Mouse (Mus musculus): ENCODE results near the gene Map3k9. TPM values are rescaled to one million over a fixed set of nuclear protein-coding genes. Genes with fewer than 3 reads are reported as not detected.

Gene Map3k9
- 0.20 and 0.37 TPM in 2 replicates for polyA plus RNA-seq (2015; fragmentation: Nextera tagmentation; extraction: Ambion mirVana)

DNA sequence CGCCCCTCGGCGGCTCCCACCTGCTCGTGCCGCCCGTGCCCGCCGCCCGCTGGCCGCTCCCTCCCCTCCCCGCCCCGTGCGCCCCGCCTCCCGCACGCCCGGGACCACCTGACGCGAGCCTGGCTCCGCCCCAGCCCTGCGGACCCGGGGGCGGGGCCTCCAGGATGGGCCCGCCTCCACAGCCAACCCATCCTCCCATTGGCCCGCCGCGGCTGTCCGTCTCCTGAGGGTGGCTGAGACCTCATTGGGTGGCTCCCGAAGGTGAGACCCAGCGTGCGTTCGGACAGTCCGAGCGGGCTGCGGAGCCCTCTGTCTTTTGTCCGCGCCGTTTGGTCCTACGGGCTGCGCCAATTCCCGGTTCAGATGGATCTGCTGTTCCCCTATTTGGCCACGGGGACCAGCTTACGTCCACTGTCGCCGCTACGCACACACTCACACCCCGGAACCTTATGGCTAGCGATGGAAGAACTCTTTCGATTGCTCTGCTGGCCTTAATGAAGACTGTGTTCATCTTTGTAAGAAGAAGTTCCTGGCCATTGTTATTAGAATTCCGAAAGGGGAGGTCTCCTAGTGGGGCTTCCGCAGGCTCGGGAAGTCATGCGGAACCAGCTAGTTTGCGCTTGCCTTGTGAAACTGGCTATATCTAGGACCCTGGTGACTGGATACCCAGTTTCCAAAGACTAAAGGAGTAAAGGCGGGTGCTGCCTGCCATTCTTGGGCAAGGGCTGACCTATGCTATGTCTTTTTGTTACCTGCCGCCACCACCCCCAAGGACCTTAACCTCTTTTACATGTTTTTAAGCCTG is at the start of gene Map3k9:
Gene Map3k9, minus strand, starts transcription at position 71 of the 805 bp plus-strand sequence.
- Histone ChIP-seq H3K27ac (ENCODE audit: low read length) (no peak within 1 kb of the TSS), H3K4me3 (ENCODE audit: low read length) (peak within 1 kb of the TSS; percentile 67), H3K9me3 (replicated peaks; ENCODE audit: control insufficient read depth, low read length) (no peaks in the 10 kb centered on the region), H3K36me3 (ENCODE audit: control insufficient read depth, insufficient read depth) (no peaks in the 10 kb centered on the region), H3K4me2 (ENCODE audit: low read depth, low read length) (peak within 1 kb of the TSS; percentile 99), H3K27me3 (ENCODE audit: control insufficient read depth, insufficient read depth, low read length) (peaks cover 52% of the 10 kb centered on the region), H3K4me1 (ENCODE audit: control insufficient read depth, insufficient read depth, low read length) (peaks cover 9% of the 10 kb centered on the region), H3K9ac (ENCODE audit: low read length) (peak within 1 kb of the TSS; percentile 66)
- ATAC-seq (replicated peaks; ENCODE audit: extremely low read depth, insufficient read depth, low FRiP score), result peak; percentile 99
- WGBS, result 1% methylated on average over 46 of the region's 56 CpGs

DNA sequence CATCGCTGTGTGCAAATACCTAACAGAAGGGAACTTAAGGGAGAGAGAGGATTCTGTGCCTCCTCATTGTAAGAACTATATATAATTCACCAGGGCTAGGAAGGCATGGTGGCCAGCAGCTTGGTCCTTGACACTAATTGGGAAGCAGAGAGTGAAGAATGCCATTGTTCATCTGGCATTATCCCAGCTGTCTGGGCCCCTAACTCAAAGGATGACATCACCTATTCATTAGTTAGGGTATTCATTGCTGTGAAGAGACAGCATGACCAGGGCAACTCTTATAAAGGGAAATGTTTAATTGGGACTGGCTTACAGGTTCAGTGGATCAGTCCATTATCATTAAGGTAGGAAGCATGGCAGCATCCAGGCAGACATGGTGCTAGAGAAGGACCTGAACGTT is 47.4 kb upstream of the Map3k9 start:
- H3K27me3 ChIP-seq (ENCODE audit: control insufficient read depth, insufficient read depth, low read length), result no peaks in the 10 kb centered on the region
- no peak overlapping the region for H3K9ac ChIP-seq (ENCODE audit: low read length)
- H3K4me2 ChIP-seq (ENCODE audit: low read depth, low read length), result no peak overlapping the region
- no peak overlapping the region for H3K4me3 ChIP-seq (ENCODE audit: low read length)
- H3K9me3 ChIP-seq (replicated peaks; ENCODE audit: control insufficient read depth, low read length), result no peaks in the 10 kb centered on the region
- no peaks in the 10 kb centered on the region for H3K4me1 ChIP-seq (ENCODE audit: control insufficient read depth, insufficient read depth, low read length)
- 88% methylated on average over 2 of the region's 2 CpGs for WGBS
- no peak for ATAC-seq (replicated peaks; ENCODE audit: extremely low read depth, insufficient read depth, low FRiP score)
- H3K27ac ChIP-seq (ENCODE audit: low read length), result no peak overlapping the region
- no peaks in the 10 kb centered on the region for H3K36me3 ChIP-seq (ENCODE audit: control insufficient read depth, insufficient read depth)

- H3K27me3 ChIP-seq (ENCODE audit: control insufficient read depth, insufficient read depth, low read length), result no peaks in the 10 kb centered on the region
- no peak for ATAC-seq (replicated peaks; ENCODE audit: extremely low read depth, insufficient read depth, low FRiP score)
- no peaks in the 10 kb centered on the region for H3K9me3 ChIP-seq (replicated peaks; ENCODE audit: control insufficient read depth, low read length)
- WGBS, result 78% methylated on average over 4 of the region's 4 CpGs
- no peak overlapping the region for H3K9ac ChIP-seq (ENCODE audit: low read length)
- 0 out of 2 replicates have a peak, but pooled peaks cover 5% of the 10 kb centered on the region for H3K4me1 ChIP-seq (ENCODE audit: control insufficient read depth, insufficient read depth, low read length)
- no peak overlapping the region for H3K4me2 ChIP-seq (ENCODE audit: low read depth, low read length)
- H3K27ac ChIP-seq (ENCODE audit: low read length), result no peak overlapping the region
- H3K36me3 ChIP-seq (ENCODE audit: control insufficient read depth, insufficient read depth), result no peaks in the 10 kb centered on the region
- no peak overlapping the region for H3K4me3 ChIP-seq (ENCODE audit: low read length)
Measured at GRCm38 (mm10) chr12:81822778-81823480, 42.0 kb upstream of the Map3k9 start.

DNA sequence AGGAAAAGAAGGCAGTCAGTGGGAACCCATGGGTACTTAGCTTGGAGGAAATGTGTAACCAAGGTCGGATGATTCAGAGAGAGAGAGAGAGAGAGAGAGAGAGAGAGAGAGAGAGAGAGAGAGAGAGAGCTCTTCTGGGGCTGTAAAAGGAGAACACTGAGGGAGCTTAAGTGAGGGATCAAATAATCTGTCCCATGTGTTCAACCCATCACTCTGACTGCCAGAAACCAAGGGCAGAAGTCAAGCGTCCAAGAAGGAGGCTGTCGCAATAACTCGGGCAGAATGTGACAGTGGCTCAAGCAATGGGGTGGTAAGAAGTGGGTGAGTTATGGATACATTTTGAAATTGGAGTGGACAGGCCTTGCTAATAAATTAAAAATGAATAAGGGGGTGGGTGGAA is 41.2 kb upstream of the Map3k9 start:
- Histone ChIP-seq H3K27ac (ENCODE audit: low read length) (no peak overlapping the region), H3K9ac (ENCODE audit: low read length) (no peak overlapping the region), H3K36me3 (ENCODE audit: control insufficient read depth, insufficient read depth) (no peaks in the 10 kb centered on the region), H3K27me3 (ENCODE audit: control insufficient read depth, insufficient read depth, low read length) (no peaks in the 10 kb centered on the region), H3K4me1 (ENCODE audit: control insufficient read depth, insufficient read depth, low read length) (peaks cover 5% of the 10 kb centered on the region; the same call in 1 of the 2 replicates), H3K9me3 (replicated peaks; ENCODE audit: control insufficient read depth, low read length) (no peaks in the 10 kb centered on the region), H3K4me3 (ENCODE audit: low read length) (no peak overlapping the region), H3K4me2 (ENCODE audit: low read depth, low read length) (no peak overlapping the region)
- 78% methylated on average over 4 of the region's 4 CpGs for WGBS
- no peak for ATAC-seq (replicated peaks; ENCODE audit: extremely low read depth, insufficient read depth, low FRiP score)

DNA sequence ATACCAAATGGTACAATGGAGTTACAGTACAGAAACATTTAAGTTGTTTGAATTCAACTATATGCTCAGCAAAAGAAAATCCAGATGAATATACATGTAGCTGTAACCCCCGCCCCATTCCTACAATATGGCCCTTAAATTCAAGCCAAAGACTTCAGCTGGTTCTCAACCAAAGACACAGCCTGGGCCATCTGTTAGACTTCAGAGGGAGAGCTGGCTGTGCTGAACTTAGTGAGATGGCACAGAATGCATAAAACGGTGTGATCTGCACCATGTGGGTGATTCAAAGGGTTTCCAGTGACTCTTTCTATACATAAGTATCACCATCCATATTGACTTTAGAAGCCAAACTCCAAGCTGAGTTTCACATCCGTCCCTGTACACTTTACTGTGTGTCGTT is 39.7 kb upstream of the Map3k9 start:
- no peaks in the 10 kb centered on the region for H3K9me3 ChIP-seq (replicated peaks; ENCODE audit: control insufficient read depth, low read length)
- no peak overlapping the region for H3K4me3 ChIP-seq (ENCODE audit: low read length)
- no peaks in the 10 kb centered on the region for H3K36me3 ChIP-seq (ENCODE audit: control insufficient read depth, insufficient read depth)
- no peak overlapping the region for H3K4me2 ChIP-seq (ENCODE audit: low read depth, low read length)
- H3K4me1 ChIP-seq (ENCODE audit: control insufficient read depth, insufficient read depth, low read length), result peaks cover 11% of the 10 kb centered on the region
- no peaks in the 10 kb centered on the region for H3K27me3 ChIP-seq (ENCODE audit: control insufficient read depth, insufficient read depth, low read length)
- WGBS, result 77% methylated on average over 4 of the region's 4 CpGs
- H3K9ac ChIP-seq (ENCODE audit: low read length), result no peak overlapping the region
- H3K27ac ChIP-seq (ENCODE audit: low read length), result no peak overlapping the region
- ATAC-seq (replicated peaks; ENCODE audit: extremely low read depth, insufficient read depth, low FRiP score), result no peak

GRCm38 (mm10) chr12:81817126-81817505 is 36.1 kb upstream of the Map3k9 start:
- Histone ChIP-seq H3K4me3 (ENCODE audit: low read length) (no peak overlapping the region), H3K9ac (ENCODE audit: low read length) (no peak overlapping the region), H3K27ac (ENCODE audit: low read length) (peak overlapping the region; percentile 58), H3K9me3 (replicated peaks; ENCODE audit: control insufficient read depth, low read length) (no peaks in the 10 kb centered on the region), H3K4me2 (ENCODE audit: low read depth, low read length) (peak overlapping the region; percentile 41), H3K36me3 (ENCODE audit: control insufficient read depth, insufficient read depth) (no peaks in the 10 kb centered on the region), H3K27me3 (ENCODE audit: control insufficient read depth, insufficient read depth, low read length) (no peaks in the 10 kb centered on the region), H3K4me1 (ENCODE audit: control insufficient read depth, insufficient read depth, low read length) (peaks cover 11% of the 10 kb centered on the region)
- ATAC-seq (replicated peaks; ENCODE audit: extremely low read depth, insufficient read depth, low FRiP score), result no peak; the same call in 1 of the 2 replicates
- WGBS, result 50% methylated on average over 6 of the region's 6 CpGs

- H3K4me2 ChIP-seq (ENCODE audit: low read depth, low read length), result peak overlapping the region; percentile 41
- H3K36me3 ChIP-seq (ENCODE audit: control insufficient read depth, insufficient read depth), result no peaks in the 10 kb centered on the region
- H3K27me3 ChIP-seq (ENCODE audit: control insufficient read depth, insufficient read depth, low read length), result no peaks in the 10 kb centered on the region
- H3K9ac ChIP-seq (ENCODE audit: low read length), result no peak overlapping the region
- ATAC-seq (replicated peaks; ENCODE audit: extremely low read depth, insufficient read depth, low FRiP score), result peak; percentile 69
- peak overlapping the region; percentile 58 for H3K27ac ChIP-seq (ENCODE audit: low read length)
- 27% methylated on average over 10 of the region's 10 CpGs for WGBS
- H3K9me3 ChIP-seq (replicated peaks; ENCODE audit: control insufficient read depth, low read length), result no peaks in the 10 kb centered on the region
- peaks cover 11% of the 10 kb centered on the region for H3K4me1 ChIP-seq (ENCODE audit: control insufficient read depth, insufficient read depth, low read length)
- H3K4me3 ChIP-seq (ENCODE audit: low read length), result no peak overlapping the region
Measured at GRCm38 (mm10) chr12:81816330-81817125, 35.6 kb upstream of the Map3k9 start.

GRCm38 (mm10) chr12:81814742-81815141 is 33.8 kb upstream of the Map3k9 start:
- Histone ChIP-seq H3K9ac (ENCODE audit: low read length) (no peak overlapping the region), H3K36me3 (ENCODE audit: control insufficient read depth, insufficient read depth) (no peaks in the 10 kb centered on the region), H3K27me3 (ENCODE audit: control insufficient read depth, insufficient read depth, low read length) (no peaks in the 10 kb centered on the region), H3K4me2 (ENCODE audit: low read depth, low read length) (no peak overlapping the region), H3K4me3 (ENCODE audit: low read length) (no peak overlapping the region), H3K9me3 (replicated peaks; ENCODE audit: control insufficient read depth, low read length) (no peaks in the 10 kb centered on the region), H3K4me1 (ENCODE audit: control insufficient read depth, insufficient read depth, low read length) (peaks cover 11% of the 10 kb centered on the region), H3K27ac (ENCODE audit: low read length) (no peak overlapping the region)
- no peak for ATAC-seq (replicated peaks; ENCODE audit: extremely low read depth, insufficient read depth, low FRiP score)
- WGBS, result 84% methylated on average over 5 of the region's 5 CpGs

All from heart, embryonic 16.5 days (tissue).